Mouse (Mus musculus): ENCODE results near the gene Lrrc51.

Lrrc51 gene

DNA sequence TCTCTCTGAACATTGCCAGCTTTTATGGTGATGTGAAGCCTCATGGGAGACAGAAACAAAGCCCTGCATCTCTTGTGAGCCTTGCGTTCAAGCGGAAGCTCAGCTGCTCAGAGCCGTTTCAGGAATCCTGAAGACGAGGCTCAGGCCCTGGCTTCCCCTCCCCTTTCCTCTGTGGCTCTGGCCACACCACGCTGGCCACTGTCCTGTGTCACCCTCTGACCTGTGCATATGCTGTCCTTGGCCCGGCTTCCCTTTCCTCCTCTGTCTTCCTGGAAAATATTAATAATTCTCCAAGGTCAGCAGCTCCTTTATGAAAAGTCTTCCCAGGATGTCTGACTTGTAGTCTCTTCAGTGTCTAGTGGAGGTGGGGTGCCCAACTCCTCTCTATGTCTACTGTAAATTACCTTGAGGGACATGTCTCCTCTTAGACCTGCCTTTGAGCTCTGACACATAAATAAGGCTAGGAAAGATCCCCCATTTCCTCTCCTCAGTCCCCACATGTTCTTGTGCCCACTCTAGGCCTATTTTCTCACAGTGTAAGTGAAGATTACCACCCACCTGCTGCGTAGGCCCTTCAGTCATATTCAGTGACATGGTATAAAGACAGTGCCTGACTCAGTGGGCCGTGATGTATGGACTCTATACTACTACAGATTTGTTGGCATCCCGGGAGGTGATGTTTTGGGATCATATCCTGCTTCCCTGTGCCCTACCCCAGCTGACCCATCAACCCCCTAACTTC, 51.1 kb downstream of the Lrrc51 start:
- DNase-seq (ENCODE audit: low spot score in 2 of 2): no peak

DNA sequence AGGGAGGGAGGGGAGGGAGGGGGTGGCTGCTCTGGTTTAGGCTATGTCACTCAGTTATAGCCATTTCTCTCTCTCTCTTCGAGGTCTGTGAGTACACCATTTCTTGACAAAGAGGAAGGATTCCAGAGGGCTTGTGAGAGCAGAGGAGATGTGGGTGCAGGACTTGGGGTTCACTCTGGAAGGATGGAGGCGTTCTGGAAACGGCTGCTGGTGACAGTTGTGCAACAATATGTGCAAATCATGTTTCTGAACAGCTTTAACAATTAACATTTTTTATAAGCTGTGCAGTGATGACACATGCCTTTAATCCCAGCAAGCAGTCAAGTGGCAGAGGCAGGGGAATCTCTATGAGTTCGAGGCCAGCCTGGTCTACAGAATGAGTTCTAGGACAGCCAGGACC, 52.8 kb downstream of the Lrrc51 start:
- no peak for DNase-seq (ENCODE audit: low spot score in 2 of 2)

DNA sequence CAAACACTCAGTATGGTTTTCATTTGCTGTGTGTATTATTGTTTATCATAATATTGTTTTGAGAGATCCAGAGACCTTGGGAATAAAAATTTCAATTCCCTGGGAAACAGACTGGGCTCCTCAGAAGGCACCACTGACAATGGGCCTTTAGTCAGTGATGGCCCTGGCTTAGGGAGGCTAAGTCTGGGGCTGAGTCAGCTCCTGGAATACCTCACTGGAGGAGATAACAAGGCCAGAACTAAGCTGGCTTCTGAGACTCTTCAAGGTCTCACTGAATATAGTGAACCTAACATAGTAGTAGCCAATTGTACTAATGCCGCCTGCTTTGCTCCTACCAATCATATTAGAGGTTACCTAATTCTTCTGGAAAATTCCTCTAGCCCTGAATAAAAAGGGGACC, 57.7 kb downstream of the Lrrc51 start:
- DNase-seq (ENCODE audit: low spot score in 2 of 2): no peak

DNA sequence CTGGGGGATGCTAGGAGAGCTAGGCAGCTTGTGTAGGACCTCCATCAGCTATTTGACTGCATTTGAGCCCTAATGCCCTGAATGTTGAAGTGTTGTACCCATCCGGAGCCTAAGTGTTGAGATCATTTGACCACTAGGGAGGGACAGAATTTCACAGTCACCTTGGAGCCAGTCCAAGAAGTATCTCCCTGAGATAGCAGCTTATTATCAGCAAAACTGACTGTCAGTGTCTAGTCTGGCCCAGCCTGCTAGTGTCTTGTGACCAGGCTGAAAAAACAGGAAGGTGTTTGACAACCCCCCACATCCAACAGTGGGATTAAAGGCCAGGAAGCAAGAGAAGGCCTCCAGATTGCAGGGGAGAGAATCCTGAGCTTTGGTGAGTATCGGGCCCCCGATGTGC, 62.4 kb downstream of the Lrrc51 start:
- DNase-seq (ENCODE audit: low spot score in 2 of 2): no peak

DNA sequence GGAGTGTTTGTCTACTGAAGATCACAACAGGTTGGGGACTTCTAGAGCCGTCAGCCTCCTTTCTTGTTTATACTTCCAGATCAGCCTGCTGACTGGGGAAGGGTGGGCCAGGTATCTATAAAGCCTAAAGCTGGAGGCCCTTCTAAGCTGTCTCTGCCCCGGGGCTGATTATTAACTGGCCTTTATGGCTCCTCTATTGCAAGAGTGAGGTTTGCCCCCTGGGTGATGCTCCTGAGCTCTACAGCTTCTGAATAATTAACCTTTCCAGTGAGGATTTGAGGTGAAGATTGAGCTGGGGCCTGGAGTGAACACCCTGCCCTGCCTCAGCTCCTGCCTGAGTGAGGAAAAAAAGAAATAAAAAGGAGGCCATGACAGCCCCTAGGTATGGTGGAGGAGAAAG, 63.1 kb downstream of the Lrrc51 start, which contains the start of gene Folr1:
TSS of gene Folr1 (minus strand) at position 160 of the 400 bp plus-strand sequence.
- no peak for DNase-seq (ENCODE audit: low spot score in 2 of 2)

DNA sequence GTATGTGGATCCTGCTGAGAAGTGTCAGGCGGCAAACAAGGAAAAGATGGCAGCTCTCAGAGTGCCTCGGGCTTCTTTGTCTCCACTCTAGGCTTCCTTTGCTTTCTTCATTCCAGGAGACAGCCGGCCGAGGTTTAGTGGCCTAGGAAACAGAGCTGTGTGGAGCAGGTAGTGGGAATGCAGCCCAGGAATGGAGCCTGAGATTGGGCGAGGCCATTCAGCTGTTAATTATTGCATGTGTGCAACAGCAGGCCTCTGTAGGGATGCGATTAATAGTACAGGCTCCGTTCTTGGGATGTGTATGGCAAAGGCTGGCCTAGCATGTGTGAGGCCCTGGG, 64.6 kb downstream of the Lrrc51 start:
- DNase-seq (ENCODE audit: low spot score in 2 of 2): no peak

DNA sequence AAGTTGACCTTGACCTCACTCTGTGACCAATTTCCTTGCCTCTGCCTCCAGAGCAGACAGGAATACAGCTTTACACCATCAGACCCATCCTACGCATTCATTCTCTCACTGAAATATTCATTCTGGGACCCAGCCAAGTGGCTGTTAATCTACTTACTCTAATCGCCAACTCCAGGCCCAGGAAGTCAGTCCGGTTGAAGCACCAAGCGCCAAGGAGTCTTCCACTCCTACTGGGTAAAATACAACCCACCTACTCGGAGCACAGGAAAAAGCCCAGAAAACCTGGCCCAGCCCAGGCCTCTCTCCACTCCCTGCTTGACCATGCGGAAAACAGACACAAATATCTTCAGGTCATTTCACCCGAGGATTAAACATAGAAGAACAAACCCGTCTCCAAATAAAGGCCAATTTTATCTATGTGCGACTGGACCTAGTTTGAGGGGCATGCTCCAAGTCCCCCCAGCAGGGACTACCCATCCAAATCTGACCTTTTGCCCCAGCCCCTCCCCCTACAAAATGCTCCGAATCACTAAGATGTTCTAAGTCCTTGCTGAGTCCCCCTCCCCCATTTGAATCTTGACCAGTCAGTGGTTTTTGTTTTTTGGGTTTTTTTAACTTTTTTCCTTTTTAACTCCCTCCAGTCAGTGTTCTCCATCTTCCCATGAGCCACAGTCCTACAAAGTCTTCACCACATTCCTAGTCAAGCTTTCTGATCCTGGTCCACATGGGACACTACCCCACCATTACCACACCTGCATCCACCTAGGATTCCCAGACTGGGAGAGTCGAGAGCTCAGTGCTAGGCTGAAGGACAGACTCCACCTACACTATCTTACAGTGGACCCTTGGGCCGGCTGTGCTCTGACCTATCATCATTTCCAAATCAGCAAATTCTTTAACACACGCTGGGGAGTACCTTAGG, 65.2 kb downstream of the Lrrc51 start:
- no peak for DNase-seq (ENCODE audit: low spot score in 2 of 2)

DNA sequence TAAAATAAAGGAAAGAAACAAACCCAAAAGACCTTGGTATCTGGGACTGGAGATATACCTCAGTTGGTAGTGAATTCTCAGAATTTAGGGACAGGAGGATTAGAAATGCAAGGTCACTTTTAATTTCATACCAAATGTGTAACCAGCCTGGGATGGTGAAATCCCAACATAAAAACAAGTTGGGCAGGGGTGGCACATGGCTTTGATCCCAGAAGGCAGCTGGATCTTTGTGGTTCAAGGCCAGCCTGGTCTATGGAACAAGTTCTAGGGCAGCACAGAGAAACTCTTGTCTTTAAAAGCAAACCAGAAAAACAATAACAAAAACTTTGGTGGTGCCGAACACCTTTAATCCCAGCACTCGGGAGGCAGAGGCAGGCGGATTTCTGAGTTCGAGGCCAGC, 66.2 kb downstream of the Lrrc51 start:
- no peak for DNase-seq (ENCODE audit: low spot score in 2 of 2)

DNA sequence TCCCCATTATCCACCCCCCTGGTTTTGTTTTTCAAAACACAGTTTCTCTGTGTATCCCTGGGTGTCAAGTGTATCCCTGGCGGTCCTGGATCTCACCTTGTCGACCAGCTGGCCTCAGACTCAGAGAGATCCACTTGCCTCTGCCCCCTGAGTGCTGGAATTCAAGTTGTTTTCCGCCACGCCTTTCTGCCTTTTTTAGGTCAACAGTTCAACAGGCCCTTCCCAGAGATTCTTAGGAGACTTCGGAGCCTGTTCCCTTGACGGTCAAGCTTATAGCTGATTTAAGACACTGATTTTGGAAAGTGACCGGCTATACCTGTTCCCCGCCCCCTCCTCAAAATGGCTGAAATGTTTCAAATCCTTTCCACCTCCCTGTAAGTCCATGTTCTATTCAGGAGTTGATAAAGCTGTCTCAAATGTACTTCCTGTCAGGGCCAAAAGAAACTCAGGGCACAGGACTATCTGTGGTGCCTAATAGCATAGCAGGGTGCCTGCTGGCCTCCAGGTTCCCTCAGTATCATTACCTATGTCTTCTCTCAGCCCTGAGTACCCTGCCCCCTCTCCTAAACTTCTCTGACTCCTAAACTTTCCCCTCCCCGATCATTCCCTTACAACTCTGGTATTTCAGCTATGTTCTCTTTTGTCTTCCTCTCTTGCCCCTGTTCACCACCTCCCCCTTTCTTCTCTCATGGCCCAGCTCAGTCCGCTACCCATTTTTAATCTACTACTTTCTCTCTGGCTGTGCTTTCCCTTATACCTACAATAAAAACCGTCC, 67.0 kb downstream of the Lrrc51 start:
- DNase-seq (ENCODE audit: low spot score in 2 of 2): no peak

DNA sequence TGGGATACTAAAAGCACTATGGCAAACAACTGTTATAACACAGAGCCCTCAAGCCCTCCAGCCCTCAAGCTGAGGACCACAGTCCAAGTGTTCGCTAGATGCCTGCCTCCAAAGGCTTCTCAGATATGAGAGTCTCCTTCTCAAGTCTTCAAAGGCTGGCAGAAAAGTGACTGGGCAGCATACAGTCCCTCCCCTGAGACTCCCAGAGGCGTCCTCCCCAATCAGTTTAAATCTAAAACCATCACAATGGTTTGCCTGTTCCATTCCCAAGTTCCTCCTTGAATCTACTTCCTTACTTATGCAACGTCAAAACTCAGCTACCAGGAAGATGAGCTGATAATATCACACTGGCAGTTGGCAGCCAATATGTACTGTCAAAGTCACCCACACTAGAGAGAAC, 70.3 kb downstream of the Lrrc51 start, which contains the start of gene Anapc15:
TSS of gene Anapc15 (plus strand) at position 301 of the 400 bp plus-strand sequence.
- no peak for DNase-seq (ENCODE audit: low spot score in 2 of 2)

Data from natural killer cell, adult 2 months (primary cell).